Mouse (Mus musculus) adrenal gland, postnatal 14 days (tissue): ENCODE measurements around the gene Ccdc32. TPM values are rescaled to one million over a fixed set of nuclear protein-coding genes. Genes with fewer than 3 reads are reported as not detected.
A peak's percentile ranks its signal among the peaks of the same experiment; 100 is the strongest.
"Not testable (repeated sequence)": the region's sequence is repeated elsewhere in the genome, so short reads cannot be mapped to it uniquely, and the experiment has no call there.

Experiments
- DNase-seq: peaks from one replicate; pipeline ENCODE4 v3.0.0; 2021; ENCODE audit warnings: mixed read lengths
- long read RNA-seq, 2 experiments: library from polyadenylated mRNA; stranded (forward); transcript quantifications; one replicate each; pipeline ENCODE4 v2.0.0; 2021
- total RNA-seq: library from RNA; stranded (reverse); gene quantifications from 2 replicates; pipeline ENCODE4 v1.2.3, GENCODE M21; 2021

Gene Ccdc32
- 14.8 and 16.9 TPM in 2 replicates for total RNA-seq
- long read RNA-seq, experiment 1, transcript Ccdc32-201 (4 exons, 1,870 nt) = major isoform, 25 of 47 reads
- long read RNA-seq, experiment 1, partial matches to known transcripts = 1 of 47 reads
- long read RNA-seq, experiment 1, other reads (novel, unspliced or antisense) = 20 of 47 reads
- long read RNA-seq, experiment 2, transcript Ccdc32-201 (4 exons, 1,870 nt) = major isoform, 16 of 32 reads
- long read RNA-seq, experiment 2, partial matches to known transcripts = 1 of 32 reads
- long read RNA-seq, experiment 2, other reads (novel, unspliced or antisense) = 14 of 32 reads

DNA sequence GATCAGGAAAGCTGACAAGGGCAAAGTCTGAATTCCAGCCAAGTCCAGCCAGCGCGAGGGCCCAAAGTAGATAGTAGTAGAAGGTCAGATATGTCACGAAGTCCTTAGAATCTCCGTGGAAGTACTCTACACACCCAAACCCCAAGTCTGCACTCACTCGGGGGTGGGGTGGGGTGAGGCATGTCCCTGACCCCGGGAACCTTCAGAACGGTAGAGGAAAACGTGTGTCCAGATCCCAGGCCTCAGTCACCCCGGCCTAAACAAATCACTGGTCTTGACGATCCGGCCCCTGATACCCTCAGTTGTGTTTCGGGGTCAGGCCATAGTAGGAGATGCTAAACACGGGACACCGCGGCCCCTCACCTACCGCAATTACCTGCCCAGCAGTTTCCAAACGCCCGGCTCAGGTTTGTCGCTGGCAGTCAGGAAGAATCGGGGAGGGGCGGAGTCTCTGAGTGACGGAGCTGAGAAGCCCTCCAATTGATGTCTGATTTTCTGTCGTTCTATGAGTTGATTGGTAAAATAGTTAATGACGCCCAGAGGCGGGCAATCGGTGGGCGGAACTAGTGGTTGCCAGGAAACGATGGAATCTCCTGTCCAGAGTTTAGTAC, at the start of gene Ccdc32:
TSS of gene Ccdc32 (minus strand) at position 453 of the 611 bp plus-strand sequence.
- peak; percentile 93 for DNase-seq

DNA sequence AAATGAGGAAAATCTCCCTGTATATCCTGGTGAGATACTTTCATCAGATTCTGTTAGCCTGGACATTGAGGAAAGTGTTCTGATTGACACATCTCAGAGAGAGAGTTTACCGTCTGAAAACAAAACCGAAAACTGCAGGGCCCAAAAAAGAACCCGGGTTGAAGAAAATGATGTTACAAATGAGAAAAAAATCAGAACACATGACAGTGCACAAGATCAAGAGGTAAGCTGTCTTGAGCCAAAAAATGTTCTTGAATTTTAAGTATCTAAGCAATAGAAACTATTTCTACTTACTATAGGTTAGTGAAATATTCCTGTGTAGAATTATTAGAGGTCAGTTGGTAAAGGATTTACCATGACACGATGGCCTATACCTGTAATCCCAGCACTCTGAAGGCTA, 43.2 kb upstream of the Ccdc32 start:
- no peak for DNase-seq

DNA sequence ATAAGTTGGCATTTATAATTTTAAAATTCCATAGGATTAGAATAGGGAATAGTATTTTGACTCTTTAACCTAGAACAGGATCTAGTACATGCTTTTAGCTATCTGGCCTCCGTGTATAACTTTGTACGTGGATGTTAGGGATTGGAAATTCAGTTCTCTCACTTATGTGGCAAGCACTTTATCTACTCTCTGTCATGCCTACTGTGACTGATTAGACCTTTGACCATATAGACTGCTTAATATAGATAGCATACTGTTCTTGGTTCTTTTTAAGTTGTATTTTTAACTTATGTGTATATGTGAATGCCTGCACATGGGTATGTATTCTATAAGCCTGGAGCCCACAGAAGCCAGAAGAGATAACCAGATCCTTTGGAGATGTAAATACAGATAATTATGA, 30.9 kb upstream of the Ccdc32 start:
- no peak for DNase-seq

DNA sequence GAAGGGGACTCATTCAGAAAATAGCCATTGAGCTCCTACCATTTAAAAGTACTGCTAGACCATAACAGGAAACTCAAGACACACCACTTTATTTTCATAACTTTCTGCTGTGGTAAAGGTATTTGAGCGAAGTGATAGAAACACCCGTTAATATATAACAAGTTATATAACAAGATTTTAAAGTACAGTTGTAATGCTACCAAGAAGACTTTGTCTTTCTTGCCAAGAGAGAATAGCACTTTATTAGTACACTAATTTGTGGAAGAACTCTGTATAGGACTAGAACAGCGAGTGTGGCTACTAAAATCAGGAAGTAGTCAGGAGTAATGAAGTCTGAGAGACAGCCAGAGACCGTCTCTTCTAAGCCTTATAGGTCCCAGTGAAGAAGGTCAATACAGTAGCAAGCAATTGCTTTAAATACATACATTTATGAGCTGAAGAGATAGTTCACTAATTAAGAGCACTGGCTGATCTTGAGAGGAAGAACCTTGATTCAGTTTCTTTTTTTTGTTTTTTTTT, 21.0 kb upstream of the Ccdc32 start:
- DNase-seq = no peak

DNA sequence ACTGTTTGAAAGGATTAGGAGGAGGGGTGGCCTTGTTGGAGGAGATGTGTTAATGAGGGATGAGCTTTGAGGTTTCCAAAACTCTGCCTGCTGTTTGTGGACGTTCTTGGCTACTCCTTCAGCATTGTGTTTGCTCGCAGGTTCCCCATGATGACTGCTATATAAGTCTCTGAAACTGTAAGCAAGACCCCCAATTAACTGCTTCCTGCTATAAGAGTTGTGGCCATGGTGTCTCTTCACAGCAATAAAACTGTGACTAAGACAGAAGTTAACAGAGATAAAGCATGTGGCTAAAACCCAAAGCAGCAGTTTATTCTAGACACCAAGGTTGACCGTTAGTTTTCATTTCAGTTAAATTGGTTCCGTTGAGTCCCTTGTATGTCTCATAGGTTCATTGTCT, 18.7 kb upstream of the Ccdc32 start:
- no peak for DNase-seq

DNA sequence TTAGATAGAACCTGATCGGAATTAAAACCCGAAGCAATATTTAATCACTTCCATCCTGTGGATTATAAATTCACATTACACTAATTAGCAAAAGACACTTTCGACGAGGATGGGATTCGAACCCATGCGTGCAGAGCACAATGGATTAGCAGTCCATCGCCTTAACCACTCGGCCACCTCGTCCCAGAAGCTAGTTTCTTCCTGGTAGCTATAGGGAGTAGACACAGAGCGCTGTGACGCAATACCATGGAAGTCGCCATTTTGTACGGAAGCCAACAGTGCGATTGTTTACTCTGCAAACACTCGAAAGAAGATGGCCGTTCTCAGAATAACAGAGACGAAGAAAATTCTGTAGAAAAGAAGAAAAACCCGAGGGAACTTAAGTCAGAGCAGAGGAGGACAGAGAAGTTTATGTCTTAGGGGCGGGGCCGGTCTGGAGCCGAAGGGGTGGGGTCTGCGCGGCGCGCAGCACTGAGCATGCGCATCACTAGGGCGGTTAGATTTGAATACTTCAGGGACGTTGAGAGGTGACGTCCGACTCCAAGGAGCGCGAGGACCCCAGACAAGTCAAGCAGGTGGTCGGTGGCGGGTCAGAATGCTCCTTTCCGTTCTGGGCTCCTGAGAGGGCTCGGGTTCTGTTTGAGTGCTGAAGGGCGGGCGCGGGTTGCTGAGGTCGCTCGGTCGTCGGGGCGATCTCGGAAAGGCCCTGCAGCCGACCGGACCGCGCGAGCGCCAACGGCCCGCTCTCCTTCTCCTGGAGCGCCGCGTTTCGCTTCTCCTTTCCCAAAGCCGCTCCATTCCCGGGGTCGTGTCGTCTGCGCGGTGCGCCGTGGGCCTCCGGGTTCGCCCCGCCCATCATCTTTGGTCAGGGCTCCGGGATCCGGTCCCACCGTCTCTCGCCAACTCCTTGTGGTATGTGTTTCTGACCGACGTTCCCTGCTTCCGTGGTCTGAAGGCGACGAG, 17.7 kb upstream of the Ccdc32 start, which contains the start of gene Knl1:
TSS of gene Knl1 (plus strand) at position 471 of the 963 bp plus-strand sequence.
- peak; percentile 94 for DNase-seq

DNA sequence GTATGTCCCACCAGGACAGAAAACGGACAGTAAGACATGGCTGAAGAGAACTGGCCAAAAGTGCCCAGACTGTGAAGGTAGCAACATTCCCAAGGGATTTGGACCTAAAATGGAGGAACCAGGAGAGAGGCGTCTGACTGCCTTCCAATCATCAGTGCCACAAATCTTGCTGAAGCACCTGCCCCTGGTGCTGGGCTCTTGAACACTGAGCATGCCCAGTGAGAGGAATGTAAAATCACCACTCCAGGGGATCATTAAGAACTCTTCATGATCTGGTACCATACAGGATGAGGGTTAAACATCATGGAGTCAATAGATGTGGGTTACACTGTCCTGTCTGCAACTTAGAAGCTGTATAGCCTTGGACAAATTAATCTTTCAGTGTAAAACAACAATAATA, 16.0 kb upstream of the Ccdc32 start:
- no peak for DNase-seq

DNA sequence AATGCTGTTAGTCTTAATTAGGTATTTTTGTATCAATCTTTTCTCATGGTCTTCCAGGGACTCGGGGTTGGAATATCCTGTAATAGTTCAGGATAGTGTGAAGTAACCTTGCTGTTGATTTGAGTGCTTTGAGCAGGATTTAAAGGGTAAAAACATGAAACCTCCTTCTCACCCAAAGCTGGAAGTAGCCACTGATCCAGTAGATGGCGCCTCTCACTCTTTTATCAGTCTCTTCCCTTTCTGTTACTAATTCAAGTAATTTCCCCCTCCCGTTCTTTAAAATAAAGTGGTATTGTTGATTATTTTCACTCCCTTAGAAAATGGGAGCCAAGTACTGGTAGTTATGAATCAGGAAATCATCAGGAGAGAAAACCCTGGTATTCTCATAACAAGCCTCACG, 11.7 kb upstream of the Ccdc32 start:
- DNase-seq = peak; percentile 33

DNA sequence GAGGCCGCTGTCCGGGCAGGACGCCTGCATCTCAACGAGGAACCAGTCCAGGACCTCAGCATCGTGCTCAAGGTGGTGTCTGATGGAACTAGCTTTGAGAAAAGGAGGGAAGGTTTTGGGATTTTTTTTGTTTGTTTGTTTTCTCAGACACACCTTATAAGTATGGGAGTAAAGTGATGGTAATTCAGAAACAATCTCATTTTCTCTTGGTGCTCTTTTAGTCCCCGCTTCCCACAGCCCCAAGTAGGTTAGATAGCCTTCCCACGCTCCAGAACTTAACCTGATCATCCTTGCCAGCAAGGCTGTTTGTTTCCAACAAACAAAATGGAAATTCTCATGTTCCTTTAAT, 6.2 kb upstream of the Ccdc32 start:
- DNase-seq = no peak

DNA sequence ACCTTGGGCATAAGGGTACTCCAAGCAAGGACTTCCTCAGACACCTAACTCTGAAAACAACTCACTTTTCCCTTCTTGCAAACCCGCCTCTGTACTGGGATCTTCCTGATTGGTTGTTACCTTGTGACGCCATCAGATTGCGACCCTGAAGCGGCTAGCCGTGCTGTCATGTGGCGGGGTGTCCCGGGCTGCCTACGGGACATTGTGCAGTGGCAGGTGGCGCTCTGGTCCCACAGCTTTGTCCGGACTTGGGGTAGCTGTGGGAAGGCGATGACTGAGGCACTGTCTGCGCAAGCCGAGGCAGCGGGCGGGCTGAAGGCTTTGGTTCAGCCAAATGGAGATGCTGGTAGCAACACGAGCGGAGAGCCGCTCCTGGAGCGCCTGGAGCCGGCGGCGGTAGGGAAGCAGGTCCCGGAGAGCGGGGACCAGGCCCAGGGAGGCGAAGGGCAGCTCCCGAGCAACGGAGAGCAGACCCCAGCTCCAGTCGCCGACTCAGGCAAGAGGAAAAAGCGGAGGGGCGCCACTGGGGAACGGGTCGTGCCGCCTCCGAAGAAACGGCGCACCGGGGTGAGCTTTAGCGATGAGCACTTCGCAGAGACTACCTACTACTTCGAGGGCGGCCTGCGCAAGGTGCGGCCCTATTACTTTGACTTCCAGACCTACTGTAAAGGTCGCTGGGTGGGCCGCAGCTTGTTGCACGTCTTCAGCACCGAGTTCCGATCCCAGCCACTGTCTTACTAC, 5.6 kb upstream of the Ccdc32 start, which contains the start of gene Rpusd2:
TSS of gene Rpusd2 (plus strand) at position 135 of the 741 bp plus-strand sequence.
- DNase-seq = peak; percentile 96

DNA sequence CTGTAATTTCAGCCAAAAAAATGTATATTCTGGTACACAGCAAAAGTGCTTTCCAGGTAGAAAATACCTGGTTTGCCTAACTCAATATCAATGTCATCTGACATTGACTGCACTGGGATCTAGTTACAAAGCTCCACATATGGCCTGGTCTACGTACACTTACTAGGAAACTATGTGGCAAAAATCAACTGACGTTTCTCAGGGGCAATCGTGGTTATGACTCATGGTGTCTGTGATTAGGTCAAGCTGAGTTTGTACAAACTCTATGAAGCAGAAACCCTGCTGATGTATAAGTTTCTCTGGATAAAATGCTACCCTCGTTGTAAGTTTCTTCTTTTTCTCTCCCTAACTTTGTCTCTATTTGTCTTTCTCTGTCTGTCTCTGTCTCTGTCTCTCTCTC, 3.0 kb upstream of the Ccdc32 start:
- DNase-seq = no peak

DNA sequence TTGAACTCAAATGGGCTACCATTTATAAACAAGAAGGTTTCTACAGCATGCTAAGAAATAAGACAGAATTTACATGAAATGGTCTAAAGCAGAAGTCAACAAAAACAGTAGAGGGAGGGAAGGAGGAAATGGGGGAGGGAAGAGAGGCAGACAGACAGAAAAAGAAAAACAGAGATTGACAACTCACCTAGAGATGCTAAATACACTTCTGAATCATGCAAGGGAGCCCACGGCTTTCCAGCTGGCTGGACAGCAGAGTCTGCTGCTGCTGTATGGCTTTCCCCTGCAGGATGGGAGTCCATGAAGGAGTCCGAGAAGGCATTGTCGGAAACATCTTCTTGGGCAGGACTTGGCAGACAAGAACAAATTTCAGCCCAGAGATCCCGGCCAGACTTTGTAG, 2.2 kb downstream of the Ccdc32 start:
- no peak for DNase-seq

DNA sequence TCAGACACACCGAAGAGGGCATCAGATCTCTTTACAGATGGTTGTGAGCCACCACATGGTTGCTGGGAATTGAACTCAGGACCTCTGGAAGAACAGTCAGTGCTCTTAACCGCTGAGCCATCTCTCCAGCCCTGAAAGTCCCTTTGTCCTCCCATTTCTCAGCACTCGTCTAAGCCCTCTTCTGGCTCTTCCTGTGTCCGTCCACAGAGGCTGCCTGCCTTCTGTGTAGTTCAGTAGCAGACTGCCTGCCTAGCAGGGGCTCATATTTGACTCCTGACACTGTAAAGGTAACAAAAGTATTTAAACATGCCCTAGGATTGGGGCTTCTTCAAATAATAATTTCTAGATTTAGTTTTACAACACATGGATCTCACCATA, 4.0 kb downstream of the Ccdc32 start:
- DNase-seq = no peak

DNA sequence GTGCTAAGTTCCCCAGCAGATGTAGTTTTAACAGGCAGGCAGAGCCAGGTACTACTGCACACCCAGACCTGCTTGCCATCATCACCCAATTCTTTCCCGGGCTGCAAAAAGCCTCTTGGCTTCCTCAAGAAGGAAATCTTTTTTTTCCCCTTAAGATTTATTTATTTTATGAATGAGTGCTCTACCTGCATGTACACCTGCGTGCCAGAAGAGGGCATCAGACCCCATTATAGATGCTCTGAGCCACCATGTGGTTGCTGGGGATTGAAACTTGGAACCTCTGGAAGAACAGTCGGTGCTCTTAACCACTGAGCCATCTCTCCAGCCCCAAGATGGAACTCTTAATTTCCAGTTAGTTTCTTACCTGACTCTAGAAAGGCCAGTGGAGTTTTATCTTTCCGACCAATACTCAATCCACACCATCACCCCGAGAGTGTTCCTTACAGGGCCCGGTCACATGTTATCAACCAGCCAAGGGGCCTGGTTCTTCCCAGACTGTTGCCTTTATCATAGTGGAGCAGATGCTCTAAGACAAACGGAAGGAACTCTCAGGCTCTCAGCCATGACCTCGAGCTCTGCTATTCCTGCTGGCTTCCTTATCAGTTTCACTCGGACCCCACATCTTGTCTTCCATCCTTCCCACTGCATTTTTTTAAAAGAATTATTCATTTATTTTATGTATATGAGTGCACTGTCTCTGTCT, 4.5 kb downstream of the Ccdc32 start:
- DNase-seq = no peak

DNA sequence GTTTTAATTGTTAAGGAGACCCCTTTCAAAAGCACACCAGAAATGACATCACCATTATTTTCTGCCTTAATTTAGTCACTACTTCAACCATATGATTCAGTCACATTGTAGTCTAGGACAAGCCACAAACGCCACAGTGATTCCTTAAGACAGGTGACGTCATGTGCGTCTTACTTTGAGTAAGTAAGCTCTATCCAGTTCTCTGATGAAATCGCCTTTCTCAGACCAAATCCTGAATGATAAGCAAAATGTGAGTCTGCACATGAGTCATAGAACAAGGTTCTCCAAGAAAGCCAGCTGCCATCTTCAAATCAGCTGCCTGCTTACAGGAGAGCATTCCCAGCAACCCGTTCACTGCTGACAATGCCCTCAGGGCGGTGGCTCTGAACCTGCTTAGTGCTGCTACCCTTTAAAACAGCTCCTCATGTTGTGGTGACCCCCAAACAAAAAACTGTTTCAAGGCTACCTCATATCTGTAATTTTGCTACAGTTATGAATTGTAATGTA, 6.0 kb downstream of the Ccdc32 start:
- no peak for DNase-seq

DNA sequence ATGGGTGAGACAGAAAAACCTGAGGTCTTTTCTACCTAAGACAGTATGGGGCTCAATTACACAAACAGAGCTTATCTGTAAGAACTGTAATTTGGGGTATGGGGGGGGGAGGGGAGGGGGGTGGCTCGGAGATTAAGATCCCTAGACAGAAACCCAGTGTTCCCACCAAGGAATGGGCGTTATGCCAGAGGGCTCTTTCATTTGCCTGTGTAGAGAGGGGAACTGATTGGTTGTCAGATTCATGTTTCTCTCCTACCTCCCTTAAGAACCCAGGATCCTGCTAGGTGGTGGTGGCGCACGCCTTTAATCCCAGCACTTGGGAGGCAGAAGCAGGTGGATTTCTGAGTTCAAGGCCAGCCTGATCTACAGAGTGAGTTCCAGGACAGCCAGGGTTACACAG, 9.7 kb downstream of the Ccdc32 start:
- DNase-seq = no peak

DNA sequence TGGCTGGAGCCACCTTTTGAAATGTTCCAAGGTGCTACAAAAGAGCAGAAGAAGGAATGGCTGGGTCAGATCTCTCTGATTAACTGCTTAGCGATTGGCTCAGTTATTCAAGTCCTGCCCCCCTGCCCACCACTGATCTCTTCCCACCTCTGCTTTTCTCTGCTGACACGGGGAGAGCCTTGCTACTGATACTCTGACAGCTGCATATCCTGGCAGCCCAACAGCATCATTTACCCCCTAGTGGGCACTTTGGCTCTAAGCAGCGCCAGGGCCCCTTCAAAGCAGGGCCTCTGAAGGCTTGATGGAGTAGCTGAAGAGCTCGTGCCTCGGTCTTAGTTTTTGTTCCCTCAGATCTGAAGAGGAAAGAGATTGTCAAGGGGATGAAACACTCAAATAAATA, 10.1 kb downstream of the Ccdc32 start:
- no peak for DNase-seq

DNA sequence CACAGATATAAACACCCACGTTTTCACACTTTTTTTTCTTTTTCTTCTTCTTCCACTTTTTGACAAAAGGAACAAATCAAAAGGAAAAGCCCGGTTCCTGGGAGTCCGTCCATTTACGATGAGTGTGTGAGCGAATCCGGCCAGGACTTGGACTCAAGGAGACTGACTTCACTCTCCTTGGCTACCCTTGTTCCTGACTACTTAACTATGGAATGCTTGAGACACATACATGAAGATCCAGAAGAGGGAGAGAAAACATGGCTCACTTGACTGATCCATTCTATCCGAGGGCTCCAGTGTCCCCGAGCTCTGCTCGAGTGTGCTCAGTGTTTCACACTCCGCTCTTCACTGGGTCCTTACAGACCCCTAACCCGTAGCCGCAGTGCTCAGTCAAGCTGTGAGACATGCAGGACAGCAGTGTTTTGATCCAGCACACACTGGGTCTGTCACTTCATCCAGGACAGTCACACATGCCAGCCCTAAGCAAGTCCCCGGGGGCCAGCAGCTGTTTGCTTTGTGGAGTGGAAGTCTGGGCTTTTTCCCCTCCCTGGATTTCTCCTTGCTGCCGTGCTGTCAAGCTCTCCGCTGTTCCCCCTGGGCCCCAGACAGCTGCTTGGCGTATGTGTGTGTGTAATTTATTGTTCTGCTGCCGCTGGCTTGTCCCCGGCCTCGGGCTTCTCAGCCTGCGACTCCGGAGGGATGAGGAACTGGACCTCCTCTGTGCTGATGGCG, 10.6 kb downstream of the Ccdc32 start:
- peak; percentile 34 for DNase-seq

DNA sequence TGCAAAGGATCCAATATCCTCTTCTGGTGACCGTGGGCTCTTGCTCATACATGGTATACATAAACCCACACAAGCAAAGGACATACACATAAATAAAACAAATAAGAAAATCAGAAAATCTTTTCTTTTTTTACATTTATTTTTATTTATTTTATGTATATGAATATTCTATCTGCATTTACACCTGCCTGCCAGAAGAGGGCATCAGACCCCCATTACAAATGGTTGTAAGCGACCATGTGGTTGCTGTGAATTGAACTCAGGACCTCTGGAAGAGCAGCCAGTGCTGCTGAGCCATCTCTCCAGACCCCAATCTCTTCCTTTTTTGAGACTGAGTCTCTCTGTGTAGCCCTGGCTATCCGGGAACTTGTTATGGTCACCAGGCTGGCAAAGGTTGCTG, 11.5 kb downstream of the Ccdc32 start:
- no peak for DNase-seq

DNA sequence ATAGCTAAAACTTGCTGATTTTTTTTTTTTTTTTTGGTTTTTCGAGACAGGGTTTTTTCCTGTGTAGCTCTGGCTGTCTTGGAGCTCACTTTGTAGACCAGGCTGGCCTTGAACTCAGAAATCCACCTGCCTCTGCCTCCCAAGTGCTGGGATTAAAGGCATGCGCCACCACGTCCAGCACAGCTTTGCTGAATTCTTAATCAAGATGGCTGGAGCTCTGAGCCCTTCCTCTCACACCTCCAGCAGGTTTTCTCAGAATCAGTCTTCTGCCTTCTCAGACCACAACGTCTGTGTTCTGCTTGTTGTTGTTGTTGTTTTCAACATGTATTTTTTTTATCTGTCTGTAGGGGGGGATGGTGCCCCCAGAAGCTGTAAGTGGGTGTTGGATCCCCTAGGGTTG, 12.9 kb downstream of the Ccdc32 start:
- not testable (repeated sequence) for DNase-seq
